Mouse (Mus musculus): ENCODE data around the gene Olfr281.

DNA sequence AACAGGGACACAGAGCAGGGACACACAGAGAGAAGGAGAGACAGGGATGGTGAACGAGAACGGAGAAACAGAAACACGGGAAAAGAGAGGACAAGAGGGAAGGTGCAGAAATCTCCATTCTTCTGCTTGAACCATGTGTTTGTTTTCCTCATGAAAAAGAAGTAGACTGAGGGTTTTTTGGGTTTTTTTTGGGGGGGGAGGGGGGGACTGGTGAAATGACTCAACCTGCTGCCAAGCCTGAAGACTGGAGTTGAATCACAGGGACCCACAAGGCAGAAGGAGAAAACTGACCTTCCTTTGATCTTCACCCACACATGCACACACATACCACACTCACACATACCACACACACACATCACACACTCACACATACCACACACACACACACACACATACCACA lies 50.9 kb downstream of the Olfr281 start:
- no peak for TF ChIP-seq MAFK (IDR thresholded peaks at IDR 0.05; ENCODE audit: insufficient read depth, low read depth, low read length)
- TF ChIP-seq HCFC1 (IDR thresholded peaks at IDR 0.05; ENCODE audit: borderline replicate concordance, insufficient read depth, low read length): no peak
- no peak for TF ChIP-seq ZC3H11A (IDR thresholded peaks at IDR 0.05; ENCODE audit: borderline replicate concordance, low read depth, low read length)
- no peak for TF ChIP-seq ZNF384 (IDR thresholded peaks at IDR 0.05; ENCODE audit: low read depth, low read length)
- TF ChIP-seq CHD2 (IDR thresholded peaks at IDR 0.05; ENCODE audit: low read depth, low read length): no peak

All from ES-E14 (cell line).